Mouse (Mus musculus): ENCODE measurements around the gene Nf2. TPM values are rescaled to one million over a fixed set of nuclear protein-coding genes. Genes with fewer than 3 reads are reported as not detected.

The Nf2 gene
- polyA plus RNA-seq (2014; fragmentation: Illumina TruSeq; extraction: RNeasy Lipid Tissue Mini Kit (QIAGEN cat#74804); ENCODE audit: low read depth, low replicate concordance) = 109 TPM

GRCm38 (mm10) chr11:4849258-4849943 is at the start of gene Nf2:
TSS of gene Nf2 (minus strand) at chr11:4849536.

GRCm38 (mm10) chr11:4894848-4895816 is 45.8 kb upstream of the Nf2 start, which contains the start of gene Thoc5:
TSS of gene Thoc5 (plus strand) at chr11:4895320.

GRCm38 (mm10) chr11:4873755-4874475 is 24.6 kb upstream of the Nf2 start, which contains the start of gene Nipsnap1:
TSS of gene Nipsnap1 (plus strand) at chr11:4873951.

GRCm38 (mm10) chr11:4746733-4747132 is 102.6 kb downstream of the Nf2 start, which contains the start of gene Cabp7:
TSS of gene Cabp7 (minus strand) at chr11:4746778.

Other genes with a start within 250 kb of the Nf2 start
- gene Gm11032, start 229.5 kb downstream of the Nf2 start, polyA plus RNA-seq (2014; fragmentation: Illumina TruSeq; extraction: RNeasy Lipid Tissue Mini Kit (QIAGEN cat#74804); ENCODE audit: low read depth, low replicate concordance) = not detected
- 11.2 TPM for gene Ascc2, start 211.8 kb downstream of the Nf2 start, polyA plus RNA-seq (2014; fragmentation: Illumina TruSeq; extraction: RNeasy Lipid Tissue Mini Kit (QIAGEN cat#74804); ENCODE audit: low read depth, low replicate concordance)
- 56.3 TPM for gene Uqcr10, start 145.2 kb downstream of the Nf2 start, polyA plus RNA-seq (2014; fragmentation: Illumina TruSeq; extraction: RNeasy Lipid Tissue Mini Kit (QIAGEN cat#74804); ENCODE audit: low read depth, low replicate concordance)
- gene Zmat5, start 144.9 kb downstream of the Nf2 start, polyA plus RNA-seq (2014; fragmentation: Illumina TruSeq; extraction: RNeasy Lipid Tissue Mini Kit (QIAGEN cat#74804); ENCODE audit: low read depth, low replicate concordance) = not detected
- gene Cabp7, start 102.8 kb downstream of the Nf2 start, polyA plus RNA-seq (2014; fragmentation: Illumina TruSeq; extraction: RNeasy Lipid Tissue Mini Kit (QIAGEN cat#74804); ENCODE audit: low read depth, low replicate concordance) = not detected
- gene Nipsnap1, start 24.4 kb upstream of the Nf2 start, polyA plus RNA-seq (2014; fragmentation: Illumina TruSeq; extraction: RNeasy Lipid Tissue Mini Kit (QIAGEN cat#74804); ENCODE audit: low read depth, low replicate concordance) = 117 TPM
- gene Thoc5, start 45.8 kb upstream of the Nf2 start, polyA plus RNA-seq (2014; fragmentation: Illumina TruSeq; extraction: RNeasy Lipid Tissue Mini Kit (QIAGEN cat#74804); ENCODE audit: low read depth, low replicate concordance) = 5.7 TPM
- not detected for gene Nefh, start 98.5 kb upstream of the Nf2 start, polyA plus RNA-seq (2014; fragmentation: Illumina TruSeq; extraction: RNeasy Lipid Tissue Mini Kit (QIAGEN cat#74804); ENCODE audit: low read depth, low replicate concordance)
- gene Ap1b1, start 137.3 kb upstream of the Nf2 start, polyA plus RNA-seq (2014; fragmentation: Illumina TruSeq; extraction: RNeasy Lipid Tissue Mini Kit (QIAGEN cat#74804); ENCODE audit: low read depth, low replicate concordance) = 103 TPM
- 0.44 TPM for gene Rasl10a, start 208.6 kb upstream of the Nf2 start, polyA plus RNA-seq (2014; fragmentation: Illumina TruSeq; extraction: RNeasy Lipid Tissue Mini Kit (QIAGEN cat#74804); ENCODE audit: low read depth, low replicate concordance)
- 0.69 TPM for gene Gas2l1, start 215.8 kb upstream of the Nf2 start, polyA plus RNA-seq (2014; fragmentation: Illumina TruSeq; extraction: RNeasy Lipid Tissue Mini Kit (QIAGEN cat#74804); ENCODE audit: low read depth, low replicate concordance)
- gene Rhbdd3, start 249.4 kb upstream of the Nf2 start, polyA plus RNA-seq (2014; fragmentation: Illumina TruSeq; extraction: RNeasy Lipid Tissue Mini Kit (QIAGEN cat#74804); ENCODE audit: low read depth, low replicate concordance) = not detected
- 150 TPM for gene Ewsr1, start 249.7 kb upstream of the Nf2 start, polyA plus RNA-seq (2014; fragmentation: Illumina TruSeq; extraction: RNeasy Lipid Tissue Mini Kit (QIAGEN cat#74804); ENCODE audit: low read depth, low replicate concordance)

All from kidney, adult 10 weeks (tissue).